Mouse (Mus musculus) G1E (cell line): ENCODE data around the gene Rbp7.

ENCODE experiments used
- CTCF ChIP-seq: IDR thresholded peaks from 2 replicates; pipeline ENCODE4 v1.5.1; 2012; ENCODE audit warnings: low read depth, low read length, inconsistent platforms, mixed read lengths
- GATA1 ChIP-seq: IDR thresholded peaks from 2 replicates; pipeline ENCODE4 v1.6.1; 2012; ENCODE audit warnings: borderline replicate concordance, low read length, inconsistent platforms, mixed read lengths
- GATA2 ChIP-seq: IDR thresholded peaks from 2 replicates; pipeline ENCODE4 v1.6.1; 2012; ENCODE audit warnings: low read depth, low read length, inconsistent platforms, borderline replicate concordance
- POLR2AphosphoS5 ChIP-seq: IDR thresholded peaks from 2 replicates; pipeline ENCODE4 v1.6.1; 2012; ENCODE audit warnings: low read depth, low read length, inconsistent platforms; ENCODE audit not compliant: insufficient replicate concordance
- TAL1 ChIP-seq: conservative IDR thresholded peaks from 2 replicates; pipeline ENCODE4 v1.6.1; 2012; ENCODE audit warnings: low read depth, low read length, inconsistent platforms, mixed read lengths

DNA sequence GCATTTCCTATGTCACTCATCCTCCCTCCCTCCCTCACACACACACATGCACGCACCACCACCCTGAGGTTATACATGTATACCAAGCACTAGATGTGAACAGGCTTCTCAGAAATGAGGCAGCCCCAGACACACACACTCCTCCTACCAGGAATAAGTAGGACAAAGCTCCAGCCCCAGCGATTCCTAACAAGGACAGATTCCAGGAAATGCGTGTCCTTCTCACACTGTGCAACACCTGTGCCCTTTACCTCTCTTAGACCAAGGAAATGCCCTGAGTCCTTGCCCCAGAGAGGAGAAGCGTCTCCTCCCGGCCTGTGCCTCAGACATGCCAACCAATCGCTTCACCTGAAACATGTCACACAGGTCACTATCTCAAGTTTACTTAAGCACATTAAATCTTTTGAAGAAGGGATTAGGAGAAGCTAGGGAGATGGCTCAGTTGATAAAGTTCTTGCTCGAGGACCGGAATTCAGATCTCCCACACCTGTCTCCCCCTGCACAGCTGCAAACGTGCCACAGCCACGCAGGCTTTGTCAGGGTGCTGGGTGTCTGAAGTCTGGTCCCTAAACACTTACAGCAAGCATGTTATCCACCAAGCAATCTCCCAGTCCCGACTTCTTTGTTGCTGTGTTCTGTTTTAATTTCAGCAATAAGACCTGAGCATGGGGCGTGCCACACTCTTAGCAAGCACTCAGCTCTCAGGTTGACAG, 53.7 kb downstream of the Rbp7 start:
- no peak for TF ChIP-seq TAL1
- TF ChIP-seq CTCF = no peak
- no peak for TF ChIP-seq GATA1
- no peak for TF ChIP-seq POLR2AphosphoS5
- no peak for TF ChIP-seq GATA2
